Mouse (Mus musculus): ENCODE measurements around the gene Lypd3.

GRCm38 (mm10) chr7:24608017-24608416, 28.3 kb upstream of the Lypd3 start:
- TF ChIP-seq CTCF (IDR thresholded peaks at IDR 0.05; ENCODE audit: insufficient read depth, low read depth, low read length): no peak
- no peak for TF ChIP-seq POLR2A (IDR thresholded peaks at IDR 0.05; ENCODE audit: insufficient read depth, low read depth, low read length)

All from olfactory bulb, adult 2 months (tissue).